Mouse (Mus musculus): ENCODE measurements at regions not wholly inside any gene's neighbourhood (a gene's known extent, or its start where the extent isn't known, plus 50 kb on each side); places are given as distances from the start of the nearest gene placed in this dataset.
A peak's percentile ranks its signal among the peaks of the same experiment; 100 is the strongest.

- WGBS: 82% methylated on average over 6 of the region's 6 CpGs
- no peak overlapping the region for H3K9ac ChIP-seq
- H3K4me1 ChIP-seq (replicated peaks): 0 out of 2 replicates have a peak, but pooled peaks cover 3% of the 10 kb centered on the region
- H3K27ac ChIP-seq: no peak overlapping the region
- H3K27me3 ChIP-seq (replicated peaks): no peaks in the 10 kb centered on the region
- no peak for ATAC-seq
- no peaks in the 10 kb centered on the region for H3K9me3 ChIP-seq
- H3K36me3 ChIP-seq: no peaks in the 10 kb centered on the region
- H3K4me2 ChIP-seq (replicated peaks): no peak overlapping the region
- no peak overlapping the region for H3K4me3 ChIP-seq (replicated peaks)
Observed at GRCm38 (mm10) chr12:112274026-112274425, 128.0 kb downstream of the Kif26a start.

- 0 out of 2 replicates have a peak, but pooled peaks have one; percentile 13 for ATAC-seq
- 37% methylated on average over 11 of the region's 11 CpGs for WGBS
Observed at GRCm38 (mm10) chr12:112274756-112275155, 128.7 kb downstream of the Kif26a start.

GRCm38 (mm10) chr12:112276651-112277050 lies 130.6 kb downstream of the Kif26a start:
- no peak overlapping the region for H3K4me3 ChIP-seq (replicated peaks)
- H3K36me3 ChIP-seq: no peaks in the 10 kb centered on the region
- H3K9me3 ChIP-seq: no peaks in the 10 kb centered on the region
- no peaks in the 10 kb centered on the region for H3K27me3 ChIP-seq (replicated peaks)
- H3K4me2 ChIP-seq (replicated peaks): no peak overlapping the region
- WGBS: 25% methylated on average over 7 of the region's 7 CpGs
- H3K9ac ChIP-seq: no peak overlapping the region
- 0 out of 2 replicates have a peak, but pooled peaks cover 3% of the 10 kb centered on the region for H3K4me1 ChIP-seq (replicated peaks)
- ATAC-seq: no peak
- H3K27ac ChIP-seq: 0 out of 2 replicates have a peak overlapping the region, but pooled peaks have one; percentile 27

More at GRCm38 (mm10) chr12:112274756-112275155, 128.7 kb downstream of the Kif26a start:
- H3K4me1 ChIP-seq (replicated peaks): 0 out of 2 replicates have a peak, but pooled peaks cover 3% of the 10 kb centered on the region
- H3K4me3 ChIP-seq (replicated peaks): no peak overlapping the region
- H3K9ac ChIP-seq: no peak overlapping the region
- H3K36me3 ChIP-seq: no peaks in the 10 kb centered on the region
- no peaks in the 10 kb centered on the region for H3K9me3 ChIP-seq
- H3K27ac ChIP-seq: no peak overlapping the region
- no peaks in the 10 kb centered on the region for H3K27me3 ChIP-seq (replicated peaks)
- H3K4me2 ChIP-seq (replicated peaks): no peak overlapping the region

GRCm38 (mm10) chr12:112277511-112277910 lies 131.5 kb downstream of the Kif26a start:
- no peak for ATAC-seq
- Histone ChIP-seq H3K36me3 (no peaks in the 10 kb centered on the region), H3K9ac (no peak overlapping the region), H3K27ac (peak overlapping the region; percentile 51; the same call in 1 of the 2 replicates), H3K4me2 (replicated peaks) (no peak overlapping the region), H3K27me3 (replicated peaks) (no peaks in the 10 kb centered on the region), H3K4me3 (replicated peaks) (no peak overlapping the region), H3K9me3 (no peaks in the 10 kb centered on the region), H3K4me1 (replicated peaks) (0 out of 2 replicates have a peak, but pooled peaks cover 3% of the 10 kb centered on the region)
- WGBS: 39% methylated on average over 14 of the region's 14 CpGs

GRCm38 (mm10) chr12:112285096-112285495 lies 139.1 kb downstream of the Kif26a start:
- H3K27me3 ChIP-seq (replicated peaks): no peaks in the 10 kb centered on the region
- ATAC-seq: no peak
- no peaks in the 10 kb centered on the region for H3K36me3 ChIP-seq
- no peaks in the 10 kb centered on the region for H3K9me3 ChIP-seq
- H3K9ac ChIP-seq: no peak overlapping the region
- no peak overlapping the region for H3K4me3 ChIP-seq (replicated peaks)
- H3K4me1 ChIP-seq (replicated peaks): no peaks in the 10 kb centered on the region
- H3K4me2 ChIP-seq (replicated peaks): peak overlapping the region; percentile 19; the same call in 1 of the 2 replicates
- WGBS: 44% methylated on average over 15 of the region's 15 CpGs
- H3K27ac ChIP-seq: no peak overlapping the region

- 87% methylated on average over 3 of the region's 3 CpGs for WGBS
Observed at GRCm38 (mm10) chr12:112288786-112289185, 142.8 kb downstream of the Kif26a start.

GRCm38 (mm10) chr12:112290299-112290698 lies 144.3 kb downstream of the Kif26a start:
- Histone ChIP-seq H3K27ac (no peak overlapping the region), H3K9ac (no peak overlapping the region), H3K36me3 (no peaks in the 10 kb centered on the region), H3K4me2 (replicated peaks) (no peak overlapping the region), H3K4me3 (replicated peaks) (no peak overlapping the region), H3K27me3 (replicated peaks) (no peaks in the 10 kb centered on the region), H3K4me1 (replicated peaks) (no peaks in the 10 kb centered on the region), H3K9me3 (no peaks in the 10 kb centered on the region)
- no peak for ATAC-seq
- 92% methylated on average over 9 of the region's 9 CpGs for WGBS

More at GRCm38 (mm10) chr12:112288786-112289185, 142.8 kb downstream of the Kif26a start:
- no peaks in the 10 kb centered on the region for H3K27me3 ChIP-seq (replicated peaks)
- no peak overlapping the region for H3K4me2 ChIP-seq (replicated peaks)
- ATAC-seq: no peak
- no peaks in the 10 kb centered on the region for H3K4me1 ChIP-seq (replicated peaks)
- H3K9me3 ChIP-seq: no peaks in the 10 kb centered on the region
- no peak overlapping the region for H3K27ac ChIP-seq
- no peak overlapping the region for H3K9ac ChIP-seq
- H3K36me3 ChIP-seq: no peaks in the 10 kb centered on the region
- no peak overlapping the region for H3K4me3 ChIP-seq (replicated peaks)

- 63% methylated on average over 16 of the region's 16 CpGs for WGBS
- Histone ChIP-seq H3K4me1 (replicated peaks) (no peaks in the 10 kb centered on the region), H3K27ac (no peak overlapping the region), H3K9me3 (no peaks in the 10 kb centered on the region), H3K4me3 (replicated peaks) (no peak overlapping the region), H3K36me3 (no peaks in the 10 kb centered on the region), H3K9ac (no peak overlapping the region), H3K27me3 (replicated peaks) (no peaks in the 10 kb centered on the region), H3K4me2 (replicated peaks) (no peak overlapping the region)
- no peak for ATAC-seq
Observed at GRCm38 (mm10) chr12:112291748-112292561, 145.9 kb downstream of the Kif26a start.

GRCm38 (mm10) chr12:112293105-112293504 lies 147.1 kb downstream of the Kif26a start:
- H3K27ac ChIP-seq: no peak overlapping the region
- H3K36me3 ChIP-seq: no peaks in the 10 kb centered on the region
- ATAC-seq: no peak
- H3K4me2 ChIP-seq (replicated peaks): no peak overlapping the region
- H3K4me3 ChIP-seq (replicated peaks): no peak overlapping the region
- WGBS: 66% methylated on average over 13 of the region's 13 CpGs
- no peak overlapping the region for H3K9ac ChIP-seq
- H3K9me3 ChIP-seq: no peaks in the 10 kb centered on the region
- H3K4me1 ChIP-seq (replicated peaks): no peaks in the 10 kb centered on the region
- no peaks in the 10 kb centered on the region for H3K27me3 ChIP-seq (replicated peaks)

GRCm38 (mm10) chr12:112295337-112295941 lies 149.4 kb downstream of the Kif26a start:
- H3K36me3 ChIP-seq: no peaks in the 10 kb centered on the region
- WGBS: 78% methylated on average over 6 of the region's 6 CpGs

GRCm38 (mm10) chr12:112298521-112298920 lies 152.5 kb downstream of the Kif26a start:
- no peak for ATAC-seq
- 87% methylated on average over 8 of the region's 8 CpGs for whole genome bisulfite sequencing
- Histone ChIP-seq H3K4me3 (replicated peaks) (no peak overlapping the region), H3K4me2 (replicated peaks) (no peak overlapping the region), H3K36me3 (no peaks in the 10 kb centered on the region), H3K9ac (no peak overlapping the region), H3K9me3 (no peaks in the 10 kb centered on the region), H3K4me1 (replicated peaks) (no peaks in the 10 kb centered on the region), H3K27me3 (replicated peaks) (peaks cover 11% of the 10 kb centered on the region; the same call in 1 of the 2 replicates), H3K27ac (no peak overlapping the region)

More at GRCm38 (mm10) chr12:112295337-112295941, 149.4 kb downstream of the Kif26a start:
- H3K27ac ChIP-seq: no peak overlapping the region
- no peak for ATAC-seq
- no peak overlapping the region for H3K9ac ChIP-seq
- no peaks in the 10 kb centered on the region for H3K4me1 ChIP-seq (replicated peaks)
- no peak overlapping the region for H3K4me2 ChIP-seq (replicated peaks)
- H3K9me3 ChIP-seq: no peaks in the 10 kb centered on the region
- no peak overlapping the region for H3K4me3 ChIP-seq (replicated peaks)
- 0 out of 2 replicates have a peak, but pooled peaks cover 1% of the 10 kb centered on the region for H3K27me3 ChIP-seq (replicated peaks)

- Histone ChIP-seq H3K4me3 (replicated peaks) (no peak overlapping the region), H3K27me3 (replicated peaks) (peaks cover 11% of the 10 kb centered on the region; the same call in 1 of the 2 replicates), H3K9me3 (no peaks in the 10 kb centered on the region), H3K9ac (no peak overlapping the region), H3K4me1 (replicated peaks) (no peaks in the 10 kb centered on the region), H3K36me3 (no peaks in the 10 kb centered on the region), H3K27ac (no peak overlapping the region), H3K4me2 (replicated peaks) (no peak overlapping the region)
- ATAC-seq: no peak
- 71% methylated on average over 5 of the region's 5 CpGs for WGBS
Observed at GRCm38 (mm10) chr12:112299089-112299488, 153.1 kb downstream of the Kif26a start.
